Mouse (Mus musculus) limb, embryonic 13.5 days (tissue): ENCODE measurements at regions not wholly inside any gene's neighbourhood (a gene's known extent, or its start where the extent isn't known, plus 50 kb on each side); places are given as distances from the start of the nearest gene placed in this dataset.

Experiments used
- ATAC-seq: fragments of 200-750 bp; cut with Nextera tagmentation; 2 replicates; pipeline ENCODE4 v1.8.0; 2017; ENCODE audit warnings: low read depth, moderate number of reproducible peaks, moderate TSS enrichment; ENCODE audit not compliant: low FRiP score
- H3K27ac ChIP-seq: fragments of 300-500 bp; sonication (generic); 2 replicates; pipeline ENCODE4 v1.5.1; 2015; ENCODE audit warnings: inconsistent platforms, mild to moderate bottlenecking, moderate library complexity
- H3K27me3 ChIP-seq: fragments of 300-500 bp; sonication (generic); 2 replicates; pipeline ENCODE4 v1.6.1; 2015; ENCODE audit warnings: mild to moderate bottlenecking, inconsistent platforms
- H3K36me3 ChIP-seq: fragments of 300-500 bp; sonication (generic); 2 replicates; pipeline ENCODE4 v1.6.1; 2015; ENCODE audit warnings: inconsistent platforms, mild to moderate bottlenecking, moderate library complexity
- H3K4me1 ChIP-seq: fragments of 300-500 bp; sonication (generic); 2 replicates; pipeline ENCODE4 v1.6.1; 2015; ENCODE audit warnings: inconsistent platforms
- H3K4me2 ChIP-seq: fragments of 300-500 bp; sonication (generic); replicated peaks from 2 replicates; pipeline ENCODE4 v1.6.1; 2015; ENCODE audit warnings: inconsistent platforms, mild to moderate bottlenecking, moderate library complexity
- H3K4me3 ChIP-seq: fragments of 300-500 bp; sonication (generic); 2 replicates; pipeline ENCODE4 v1.5.1; 2015; ENCODE audit warnings: moderate library complexity, mild to moderate bottlenecking, inconsistent platforms
- H3K9ac ChIP-seq: fragments of 300-500 bp; sonication (generic); 2 replicates; pipeline ENCODE4 v1.6.1; 2015; ENCODE audit warnings: mild to moderate bottlenecking, inconsistent platforms
- H3K9me3 ChIP-seq: fragments of 300-500 bp; sonication (generic); 2 replicates; pipeline ENCODE4 v1.6.1; 2016; ENCODE audit warnings: inconsistent platforms
- WGBS: fragments of 180-500 bp; shearing (Covaris S2); methylation state at CpG from one replicate; pipeline ENCODE4 v1.1.7; 2015; 5-methylcytosine and 5-hydroxymethylcytosine counted together

DNA sequence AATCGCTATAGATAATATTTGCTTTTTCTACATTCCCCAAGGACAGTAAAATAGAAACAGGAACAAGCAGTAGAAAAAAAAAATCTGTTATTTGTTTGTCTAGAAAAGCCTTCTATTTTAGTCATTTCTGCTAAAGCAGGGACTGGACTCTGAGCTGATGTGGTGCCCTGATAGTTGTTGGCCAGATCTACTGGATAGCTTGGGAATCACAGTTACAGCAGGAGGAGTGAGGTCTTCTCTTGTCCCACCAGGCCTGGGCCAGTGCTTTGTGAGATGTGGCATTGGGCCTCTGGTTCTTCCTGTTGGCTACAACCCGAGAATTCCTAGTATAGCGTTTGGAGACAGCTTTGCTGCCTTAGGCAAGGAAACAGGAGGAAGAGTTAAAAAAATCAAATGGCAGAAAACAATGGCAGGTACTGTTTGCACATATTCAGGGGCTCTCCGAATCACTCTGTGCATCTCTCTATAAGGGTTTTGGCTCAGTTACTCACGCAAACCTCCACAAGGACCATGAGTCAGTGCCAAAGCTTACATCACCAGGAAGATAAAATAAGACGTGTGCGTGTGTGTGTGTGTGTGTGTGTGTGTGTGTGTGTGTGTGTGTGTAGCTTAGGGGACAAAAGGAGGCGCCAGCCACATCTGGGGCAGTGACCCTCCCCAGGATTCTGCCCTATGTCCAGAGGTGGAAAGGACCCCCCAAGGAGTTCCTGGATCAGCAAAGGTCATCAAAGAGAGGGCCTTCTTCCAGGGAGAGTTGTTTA lies 248.1 kb downstream of the Itga8 start:
- Histone ChIP-seq H3K36me3 (no peaks in the 10 kb centered on the region), H3K27me3 (no peaks in the 10 kb centered on the region), H3K27ac (no peak overlapping the region), H3K9me3 (no peaks in the 10 kb centered on the region), H3K4me1 (0 out of 2 replicates have a peak, but pooled peaks cover 5% of the 10 kb centered on the region), H3K4me3 (no peak overlapping the region), H3K4me2 (no peak overlapping the region), H3K9ac (no peak overlapping the region)
- ATAC-seq = peak; percentile 28; the same call in 1 of the 2 replicates
- WGBS = 45% methylated on average over 8 of the region's 8 CpGs

DNA sequence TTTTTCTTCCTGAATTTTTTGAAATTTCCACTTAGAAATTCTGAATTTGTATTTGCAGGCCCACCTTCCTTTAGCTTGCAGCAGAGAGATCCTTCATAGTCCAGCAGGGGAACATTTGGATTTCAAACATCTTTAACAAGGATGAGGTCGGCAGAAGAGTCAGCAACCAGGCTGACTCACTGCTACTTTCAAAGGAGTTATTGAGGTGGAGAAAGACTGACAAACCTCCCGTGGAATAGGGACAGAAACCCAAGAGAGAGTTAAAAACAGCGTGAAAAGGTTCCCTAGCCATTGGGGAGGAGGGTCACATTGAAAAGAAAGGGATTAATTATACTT lies 247.6 kb downstream of the Itga8 start:
- 53% methylated on average over 3 of the region's 3 CpGs for WGBS
- Histone ChIP-seq H3K9me3 (no peaks in the 10 kb centered on the region), H3K27ac (no peak overlapping the region), H3K27me3 (no peaks in the 10 kb centered on the region), H3K4me2 (no peak overlapping the region), H3K9ac (no peak overlapping the region), H3K4me3 (no peak overlapping the region), H3K4me1 (0 out of 2 replicates have a peak, but pooled peaks cover 5% of the 10 kb centered on the region), H3K36me3 (no peaks in the 10 kb centered on the region)
- no peak for ATAC-seq
